Mouse (Mus musculus) cerebellum, adult 18-20 months (tissue): ENCODE measurements around the gene Dnmt3l.

Source experiments
- DNase-seq, 2 experiments: peaks; one replicate each; pipeline ENCODE4 v3.0.0; 2021

Dnmt3l gene

GRCm38 (mm10) chr10:78037139-78037538 lies 4.6 kb upstream of the Dnmt3l start:
- DNase-seq: no peak

DNA sequence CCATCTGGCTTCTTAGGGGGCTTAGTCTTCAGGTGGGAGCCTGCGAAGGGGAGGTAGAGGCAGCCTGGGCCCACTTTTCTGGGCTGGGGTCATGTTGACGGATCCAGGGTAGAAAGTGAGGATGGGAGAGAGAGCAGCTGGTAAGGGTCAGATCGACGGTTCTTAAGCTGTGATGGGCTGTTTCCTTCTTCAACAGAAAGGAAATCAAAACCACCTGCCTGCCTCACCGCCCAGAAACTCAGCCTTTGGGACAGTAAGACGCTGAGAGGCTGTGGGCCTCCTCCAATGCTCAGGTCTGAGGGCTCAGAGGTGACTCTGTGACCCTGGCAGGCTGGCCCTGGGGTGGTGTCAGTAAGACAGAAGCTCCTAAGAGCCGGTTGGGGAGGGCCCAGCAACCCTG lies 349 bp downstream of the Dnmt3l start:
- DNase-seq: no peak

- no peak for DNase-seq
These were observed 1.1 kb downstream of the Dnmt3l start for GRCm38 (mm10) chr10:78042697-78043405.

DNA sequence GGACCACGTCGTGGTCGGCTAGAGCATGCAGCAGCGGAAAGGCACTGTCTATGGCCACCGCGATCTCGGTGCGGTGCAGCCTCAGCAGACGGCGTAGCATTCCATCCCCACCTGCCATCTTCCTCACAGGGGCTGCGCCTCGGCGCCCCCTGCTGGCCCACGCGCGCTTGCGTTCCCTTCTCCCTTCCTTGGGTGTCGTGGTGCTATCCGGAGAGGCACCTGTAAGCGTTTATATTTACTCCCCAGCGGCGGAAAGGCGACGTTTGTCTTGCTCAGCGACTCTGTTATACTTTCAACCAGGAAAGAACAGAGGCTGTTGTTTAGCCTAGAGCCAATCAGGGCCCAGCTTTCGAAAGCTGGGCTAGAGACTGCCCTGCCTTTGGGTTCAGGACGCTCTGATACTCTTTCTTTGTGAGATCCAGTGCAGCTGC lies 1.7 kb downstream of the Dnmt3l start, which contains the start of gene Aire:
Gene Aire, minus strand, starts transcription at position 205 of the 431 bp plus-strand sequence.
- DNase-seq: peak; percentile 43 to 64

DNA sequence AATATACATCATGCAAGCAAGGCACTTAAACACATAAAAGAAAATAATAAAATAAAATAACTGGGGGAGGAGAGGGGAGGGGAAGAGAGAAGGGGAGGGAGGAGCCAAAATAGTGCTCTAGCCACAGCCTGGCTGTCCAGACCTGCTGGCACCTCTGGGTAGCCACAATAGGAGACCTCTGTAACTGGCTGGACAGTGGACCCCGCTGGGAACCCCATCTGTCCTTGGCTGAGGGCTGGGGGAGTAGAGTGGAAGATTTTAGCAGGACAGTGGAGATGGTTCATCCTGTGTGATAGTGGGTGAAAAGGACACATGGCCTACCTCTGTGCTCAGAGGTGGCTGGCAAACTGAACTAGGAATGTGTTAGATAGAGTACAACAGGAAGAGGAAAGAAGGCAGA lies 2.8 kb downstream of the Dnmt3l start:
- no peak for DNase-seq

GRCm38 (mm10) chr10:78046388-78046787 lies 4.6 kb downstream of the Dnmt3l start:
- DNase-seq: no peak

DNA sequence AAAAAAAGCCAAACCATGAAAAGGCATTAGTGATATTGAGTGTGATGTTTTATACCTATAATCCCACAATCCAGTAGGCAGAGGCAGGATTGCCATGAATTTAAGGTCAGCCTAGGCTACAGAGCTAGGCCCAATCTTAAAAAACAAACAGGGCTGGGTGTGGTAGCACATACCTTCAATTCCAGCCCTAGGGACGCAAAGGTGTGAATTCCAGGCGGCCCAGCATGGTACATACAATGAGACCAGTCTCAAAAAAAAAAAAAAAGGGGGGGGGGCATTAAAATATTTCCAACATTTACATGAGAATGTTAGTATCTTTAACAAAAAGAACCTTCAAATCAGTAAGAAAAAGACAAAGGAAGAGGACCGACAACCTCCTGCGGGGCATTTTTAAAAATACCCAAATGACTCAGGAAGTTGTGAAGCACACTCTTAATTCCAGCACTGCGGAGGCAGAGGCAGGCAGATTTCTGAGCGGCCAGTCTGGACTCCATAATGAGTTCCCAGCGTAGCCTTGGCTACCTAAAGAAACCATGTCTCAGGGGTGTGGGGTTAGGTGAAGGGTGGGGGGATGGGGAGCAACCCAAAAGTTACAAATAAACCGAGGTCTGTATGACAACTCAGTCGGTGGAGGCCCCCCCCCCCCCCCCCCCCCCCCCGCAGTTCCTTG lies 6.4 kb downstream of the Dnmt3l start:
- DNase-seq: no peak

DNA sequence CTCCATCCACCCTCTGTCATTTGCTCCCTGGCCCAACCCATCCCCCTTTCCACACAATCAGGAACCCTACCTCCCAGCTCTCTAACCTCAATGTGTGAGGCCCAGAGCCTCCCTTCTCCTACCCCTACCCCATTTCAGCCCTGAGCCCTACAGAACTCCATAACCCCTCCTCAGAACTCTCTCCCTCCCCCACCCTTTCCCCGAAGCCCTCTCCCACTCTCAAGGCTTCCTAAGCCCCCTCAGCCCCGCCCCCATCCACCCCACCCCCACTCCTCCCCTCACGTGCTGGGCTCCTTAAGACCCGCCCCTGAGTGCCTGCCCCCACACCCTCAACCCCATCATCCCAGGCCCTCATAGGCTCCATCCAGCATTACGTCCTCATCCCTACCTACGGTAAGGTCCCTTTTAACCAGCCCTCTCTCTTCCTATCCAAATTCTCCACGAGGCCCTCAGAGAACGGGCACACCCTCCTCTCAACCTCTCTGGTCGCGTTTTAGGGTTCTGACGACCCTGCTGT lies 7.8 kb downstream of the Dnmt3l start:
- no peak for DNase-seq

GRCm38 (mm10) chr10:78054633-78055565 lies 13.2 kb downstream of the Dnmt3l start:
- DNase-seq: no peak

GRCm38 (mm10) chr10:78057056-78057455 lies 15.3 kb downstream of the Dnmt3l start:
- no peak for DNase-seq

GRCm38 (mm10) chr10:78063122-78063521 lies 21.4 kb downstream of the Dnmt3l start:
- DNase-seq: no peak

GRCm38 (mm10) chr10:78067226-78067625 lies 25.5 kb downstream of the Dnmt3l start:
- DNase-seq: no peak

DNA sequence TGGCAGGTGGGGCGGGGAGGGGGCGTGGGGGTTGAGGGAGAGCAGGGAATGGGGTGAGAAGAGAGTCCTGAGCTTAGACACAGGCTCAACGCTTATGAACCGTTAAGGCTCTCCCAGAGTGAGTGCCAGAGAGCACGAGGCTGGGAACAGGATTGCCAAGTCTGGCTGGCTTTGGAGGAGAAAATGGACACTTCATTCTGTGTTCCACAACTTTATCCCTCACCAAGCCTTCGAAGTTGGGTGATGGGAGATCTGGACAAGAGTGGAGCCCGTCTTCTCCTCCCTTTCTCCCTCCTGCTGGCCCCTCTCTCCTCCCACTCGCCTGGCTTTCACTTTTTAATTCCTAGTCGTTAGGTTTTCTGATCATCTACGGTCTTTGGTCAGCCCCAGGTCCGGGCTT lies 26.8 kb downstream of the Dnmt3l start:
- no peak for DNase-seq

DNA sequence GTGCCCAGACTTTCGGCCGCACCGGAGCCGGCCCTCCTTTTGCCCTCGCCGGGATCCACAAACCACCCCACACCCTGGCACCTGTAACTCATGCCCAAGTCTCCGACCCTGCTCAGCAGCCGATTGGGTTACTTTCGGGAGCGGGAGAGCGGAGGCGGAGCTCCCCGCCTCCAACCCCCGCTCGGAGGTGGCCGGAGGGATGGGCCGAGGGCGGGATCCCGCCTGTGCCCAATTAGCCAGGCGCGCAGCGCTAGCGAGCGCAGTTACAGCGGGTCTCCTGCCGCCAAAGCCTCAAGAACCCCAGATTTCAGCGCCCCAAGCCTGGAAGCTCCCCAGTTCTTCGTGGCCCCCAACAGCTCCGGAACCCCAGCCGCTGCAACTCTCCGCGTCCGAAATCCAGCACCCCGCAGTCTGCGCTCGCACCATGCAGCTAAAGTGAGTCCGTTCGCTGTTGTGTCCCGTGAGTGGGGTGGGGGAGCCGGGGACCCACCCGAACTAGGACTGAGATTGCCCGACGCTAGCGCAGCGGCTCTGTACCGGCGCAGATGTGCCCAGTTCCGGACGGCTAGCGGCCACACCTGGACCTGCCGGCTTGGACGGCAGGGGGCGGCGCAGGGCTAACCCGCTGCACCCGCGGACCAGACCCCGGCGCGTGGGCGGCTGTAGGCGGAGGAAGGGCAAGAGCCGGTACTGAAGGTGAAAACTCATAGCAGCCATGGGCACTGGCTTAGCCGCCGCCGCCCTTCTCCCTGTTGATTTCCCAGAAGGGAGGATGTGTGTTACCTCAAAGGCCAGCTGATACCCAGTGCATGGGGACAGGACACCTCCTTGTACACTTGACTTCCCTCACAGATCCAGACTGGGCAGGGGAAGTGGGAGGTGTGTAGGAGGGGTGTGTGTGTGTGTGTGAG lies 27.6 kb downstream of the Dnmt3l start, which contains the start of gene Icosl:
Gene Icosl, plus strand, starts transcription at position 202 of the 911 bp plus-strand sequence.
- DNase-seq: peak; percentile 58 to 68

DNA sequence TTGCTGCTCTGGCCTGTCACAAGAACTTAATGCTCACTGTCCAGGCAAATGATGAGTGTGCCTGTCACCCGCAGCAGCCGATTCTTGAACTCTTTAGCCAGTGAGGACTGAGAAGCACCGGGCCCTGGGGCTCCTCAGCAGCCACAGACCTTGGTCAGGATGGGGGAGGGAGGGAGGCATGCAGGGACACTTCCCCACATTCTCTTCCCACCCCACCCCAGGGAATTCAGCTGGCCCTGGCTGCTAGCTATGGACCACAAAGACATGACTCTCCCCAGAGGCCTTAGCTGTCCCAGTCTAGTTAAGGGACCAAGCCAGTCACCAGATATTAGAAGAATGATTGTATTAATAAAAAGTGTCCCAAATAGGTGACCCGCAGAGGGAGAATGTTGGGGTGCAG lies 32.4 kb downstream of the Dnmt3l start:
- DNase-seq: no peak

DNA sequence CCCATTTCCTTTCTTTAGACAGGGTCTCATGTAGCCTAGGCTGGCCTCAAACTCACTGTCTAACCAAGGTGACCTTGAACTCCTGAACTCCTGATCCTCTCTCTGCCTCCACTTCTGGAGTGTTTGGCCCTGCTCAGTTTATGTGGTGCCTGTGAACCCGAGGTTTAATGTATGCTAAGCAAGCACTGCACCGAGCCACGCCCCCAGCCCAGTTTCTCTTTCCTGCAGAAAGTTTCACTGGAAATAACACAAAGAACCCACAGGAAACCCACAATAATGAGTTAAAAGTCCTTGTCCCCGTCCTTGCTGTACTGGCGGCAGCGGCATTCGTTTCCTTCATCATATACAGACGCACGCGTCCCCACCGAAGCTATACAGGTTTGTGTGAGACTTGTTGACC lies 33.2 kb downstream of the Dnmt3l start:
- no peak for DNase-seq

DNA sequence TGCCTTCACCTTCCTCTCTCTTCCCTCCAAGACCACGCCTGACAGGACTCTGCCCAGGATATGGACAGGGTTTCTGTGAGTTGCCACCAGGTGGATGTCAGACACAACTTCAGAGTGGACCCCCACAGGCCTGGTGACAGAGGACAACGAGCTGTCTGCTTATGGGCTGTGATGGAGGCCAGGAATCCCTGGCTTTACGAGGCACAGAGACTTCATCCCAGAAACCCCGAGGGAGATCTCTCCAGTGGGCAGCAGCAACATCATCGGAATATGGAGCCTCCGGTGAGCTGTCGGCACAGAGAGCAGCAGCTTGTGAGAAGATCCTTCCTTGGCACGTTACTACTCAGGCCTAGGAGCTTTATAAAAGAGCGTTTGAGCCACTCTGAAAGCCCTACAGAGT lies 36.1 kb downstream of the Dnmt3l start:
- DNase-seq: no peak

DNA sequence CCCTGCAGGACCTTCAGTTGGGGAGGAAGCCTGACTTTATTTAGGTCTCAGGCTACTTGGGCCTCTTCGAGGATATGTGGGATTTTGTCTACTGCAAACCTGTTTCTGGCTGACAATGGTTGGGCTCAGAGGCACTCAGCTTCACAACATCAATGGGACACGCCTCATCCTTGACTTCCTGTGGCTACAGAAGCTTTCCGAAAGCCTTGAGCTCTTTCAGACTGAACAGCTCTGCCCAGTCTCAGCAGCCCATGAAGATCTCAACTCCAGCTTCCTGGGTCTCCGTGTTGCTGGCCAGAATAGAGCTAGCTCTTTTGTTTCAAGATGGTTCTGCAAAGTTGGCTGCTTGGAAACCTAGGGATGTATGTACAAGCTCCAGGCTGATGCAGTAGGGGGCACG lies 36.5 kb downstream of the Dnmt3l start:
- no peak for DNase-seq

- DNase-seq: no peak
These were observed 38.3 kb downstream of the Dnmt3l start for GRCm38 (mm10) chr10:78079955-78080591.

- DNase-seq: no peak
These were observed 42.3 kb downstream of the Dnmt3l start for GRCm38 (mm10) chr10:78084073-78084472.

GRCm38 (mm10) chr10:78085711-78086110 lies 44.0 kb downstream of the Dnmt3l start:
- no peak for DNase-seq
